Comparison of ENCODE assay signal across 28 mouse cellular contexts in the genomic region with DNA sequence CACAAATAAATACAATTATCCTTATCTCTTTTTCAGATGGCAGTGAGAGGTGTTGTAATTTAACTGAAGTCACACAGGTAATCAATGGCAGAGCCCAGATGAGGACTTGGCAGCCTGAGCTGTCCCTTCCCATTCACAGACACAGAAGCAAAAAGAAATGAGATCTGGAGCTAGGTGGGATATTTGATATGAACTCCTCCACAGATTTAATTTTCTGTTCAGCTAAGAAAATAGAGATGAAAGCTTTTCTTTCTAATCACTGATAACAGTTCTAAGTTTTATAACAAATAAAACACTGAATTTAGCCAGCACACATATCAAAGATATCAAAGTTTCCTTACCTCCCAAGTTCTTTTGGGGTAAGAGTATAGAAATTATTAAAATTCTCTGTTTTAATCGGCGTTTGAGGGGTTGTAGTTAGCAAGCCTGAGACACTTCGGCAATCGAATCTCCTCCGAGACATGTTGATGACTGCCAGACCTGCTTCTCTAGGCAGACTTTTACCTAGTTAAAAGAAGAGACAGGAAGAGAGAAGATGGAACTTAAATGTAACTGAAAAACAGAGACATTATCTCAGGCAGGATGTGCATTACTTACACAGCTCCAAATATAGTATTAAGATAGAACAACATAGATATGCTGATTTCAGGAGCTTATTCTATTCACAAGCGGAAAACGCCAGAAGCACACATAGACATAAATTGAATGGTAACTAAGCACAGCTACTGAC. TPM values are rescaled to one million over a fixed set of nuclear protein-coding genes. Genes with fewer than 3 reads are reported as not detected.
A peak's percentile ranks its signal among the peaks of the same experiment; 100 is the strongest.
DNase-seq lines count a peak whose midpoint lies in the region; ATAC-seq and TF ChIP-seq lines count a peak whose summit lies in the region.
"Had no signal": no experiment of that assay in that cellular context is flagged by ENCODE, and none has a peak within 500 bp of the region (broad histone marks: within the 10 kb centered on the region; RNA-seq: fewer than 3 reads in every experiment).

No protein-coding gene starts in this region.

- no peaks in the 10 kb centered on the region for H3K9me3 ChIP-seq in MEL (replicated peaks; ENCODE audit: insufficient read depth, low read length)
- H3K9me3 ChIP-seq in kidney, embryonic 15.5 days (replicated peaks): no peaks in the 10 kb centered on the region
- H3K9me3 ChIP-seq: embryonic facial prominence, embryonic 10.5 days; embryonic facial prominence, embryonic 15.5 days; forebrain, embryonic 12.5 days; heart, embryonic 15.5 days; liver, embryonic 12.5 days; neural tube, embryonic 13.5 days had no signal

- WGBS in kidney, embryonic 15.5 days: 85% methylated on average over 7 of the region's 7 CpGs

- H3K27ac ChIP-seq in MEL (ENCODE audit: control insufficient read depth, low read depth, low read length): no peak overlapping the region
- no peak overlapping the region for H3K27ac ChIP-seq in kidney, embryonic 15.5 days
- H3K27ac ChIP-seq: embryonic facial prominence, embryonic 10.5 days; embryonic facial prominence, embryonic 15.5 days; forebrain, embryonic 12.5 days; heart, embryonic 15.5 days; liver, embryonic 12.5 days; neural tube, embryonic 13.5 days had no signal

- H3K36me3 ChIP-seq in MEL (ENCODE audit: control insufficient read depth in 1 of 2, insufficient read depth in 2 of 2, low read length in 2 of 2): peaks cover 4 to 37% of the 10 kb centered on the region in 2 experiments; a peak in 2 of 4 replicates
- H3K36me3 ChIP-seq in kidney, embryonic 15.5 days: no peaks in the 10 kb centered on the region
- H3K36me3 ChIP-seq: embryonic facial prominence, embryonic 10.5 days; embryonic facial prominence, embryonic 15.5 days; forebrain, embryonic 12.5 days; heart, embryonic 15.5 days; neural tube, embryonic 13.5 days had no signal

- no peaks in the 10 kb centered on the region for H3K27me3 ChIP-seq in MEL (ENCODE audit: control insufficient read depth in 1 of 2, insufficient read depth in 2 of 2, low read length in 2 of 2)
- no peaks in the 10 kb centered on the region for H3K27me3 ChIP-seq in kidney, embryonic 15.5 days
- H3K27me3 ChIP-seq: embryonic facial prominence, embryonic 15.5 days; forebrain, embryonic 12.5 days; heart, embryonic 15.5 days; liver, embryonic 12.5 days; neural tube, embryonic 13.5 days had no signal

- peaks cover 13 to 20% of the 10 kb centered on the region in 2 experiments for H3K4me1 ChIP-seq in MEL (ENCODE audit: control insufficient read depth in 1 of 2, insufficient read depth in 2 of 2, low read length in 2 of 2)
- no peaks in the 10 kb centered on the region for H3K4me1 ChIP-seq in kidney, embryonic 15.5 days
- H3K4me1 ChIP-seq: embryonic facial prominence, embryonic 10.5 days; embryonic facial prominence, embryonic 15.5 days; forebrain, embryonic 12.5 days; neural tube, embryonic 13.5 days had no signal

- TF ChIP-seq CTCF in MEL (IDR thresholded peaks at IDR 0.05 in 2 of 3, conservative IDR thresholded peaks at IDR 0.05 in 1 of 3; ENCODE audit: control insufficient read depth in 1 of 3, insufficient read depth in 1 of 3, low read depth in 2 of 3, low read length in 3 of 3, poor library complexity in 1 of 3, severe bottlenecking in 1 of 3): no peak

- H3K79me2 ChIP-seq in MEL (ENCODE audit: control insufficient read depth, insufficient read depth, low read length, poor library complexity): peaks cover 4% of the 10 kb centered on the region

- no peak for TF ChIP-seq RAD21 in MEL (IDR thresholded peaks at IDR 0.05; ENCODE audit: low read depth, low read length)

- ATAC-seq in inflammation-experienced regulatory T-cells, adult 6 months: peak; percentile 61
- no peak for ATAC-seq in kidney, embryonic 15.5 days (replicated peaks; ENCODE audit: low FRiP score)
- ATAC-seq: forebrain, postnatal 0 days; hindbrain, embryonic 16.5 days; intestine, postnatal 0 days; liver, embryonic 12.5 days; liver, postnatal 0 days; midbrain, embryonic 16.5 days had no signal

- no peak overlapping the region for H3K4me3 ChIP-seq in MEL (ENCODE audit: control insufficient read depth in 1 of 2, insufficient read depth in 1 of 2, low read depth in 2 of 2, low read length in 2 of 2)
- H3K4me3 ChIP-seq in kidney, embryonic 15.5 days (replicated peaks): no peak overlapping the region
- H3K4me3 ChIP-seq: embryonic facial prominence, embryonic 10.5 days; embryonic facial prominence, embryonic 15.5 days; forebrain, embryonic 12.5 days; heart, embryonic 15.5 days; liver, embryonic 12.5 days; myocyte; neural tube, embryonic 13.5 days had no signal

- peak in 1 of 2 experiments; percentile 14; a peak in 1 of 4 replicates for TF ChIP-seq EP300 in MEL (IDR thresholded peaks at IDR 0.05; ENCODE audit: low read depth in 1 of 2, low read length in 2 of 2)

- H3K9ac ChIP-seq in MEL (ENCODE audit: control insufficient read depth, low read depth, low read length, poor library complexity, severe bottlenecking): no peak overlapping the region
- H3K9ac ChIP-seq in kidney, embryonic 15.5 days: no peak overlapping the region
- H3K9ac ChIP-seq: embryonic facial prominence, embryonic 15.5 days; forebrain, embryonic 12.5 days; forebrain, postnatal 0 days; heart, embryonic 15.5 days; liver, embryonic 12.5 days; liver, postnatal 0 days; neural tube, embryonic 13.5 days had no signal

- no peak overlapping the region for H3K4me2 ChIP-seq in kidney, embryonic 15.5 days
- H3K4me2 ChIP-seq: embryonic facial prominence, embryonic 15.5 days; forebrain, embryonic 12.5 days; heart, embryonic 15.5 days; liver, embryonic 12.5 days; midbrain, embryonic 11.5 days; neural tube, embryonic 13.5 days had no signal

- TF ChIP-seq POLR2A in MEL (IDR thresholded peaks at IDR 0.05; ENCODE audit: control insufficient read depth in 1 of 2, insufficient read depth in 1 of 2, low read depth in 1 of 2, low read length in 2 of 2, poor library complexity in 1 of 2): no peak

- peak; percentile 47 for DNase-seq in thymus, postnatal 0 days (ENCODE audit: low spot score)
- DNase-seq in thymus, adult 18-20 months: no peak
- DNase-seq in MEL (ENCODE audit: low read depth, low spot score): no peak
- DNase-seq in right cerebral cortex, postnatal 14 days: no peak
- no peak for DNase-seq in adrenal gland, adult 8-10 months
- DNase-seq: adrenal gland, postnatal 10 days; B cell, adult 2 months; cerebellum, adult 11-12 months; cerebellum, postnatal 10 days; forebrain, postnatal 0 days; gastrocnemius, postnatal 10 days; kidney, postnatal 36 days; left cerebral cortex, postnatal 4 days; liver, postnatal 0 days; lung, postnatal 36 days had no signal

TF ChIP-seq in MEL, 35 proteins besides CTCF, POLR2A, EP300 and RAD21:
- TF ChIP-seq MEF2A (IDR thresholded peaks at IDR 0.05; ENCODE audit: extremely low read depth, insufficient replicate concordance, low read depth, low read length, poor library complexity, severe bottlenecking): peak; percentile 79; the same call in 1 of the 2 replicates
- TF ChIP-seq BHLHE40 (IDR thresholded peaks at IDR 0.05; ENCODE audit: borderline replicate concordance, low read depth, low read length): no peak
TF ChIP-seq in MEL: peak in this region for 1.

RNA-seq across cellular contexts. Expression of gene Stk17b, which starts 8.7 kb away (rescaled TPM):
- polyA plus RNA-seq in thymus, postnatal 0 days (2015; fragmentation: Nextera tagmentation; extraction: Ambion mirVana): 96.5 and 107 TPM in 2 replicates
- total RNA-seq in MEL (2012; rRNA removed): 6.4 and 8.6 TPM in 2 replicates
- polyA plus RNA-seq in MEL (2012; ENCODE audit: insufficient read depth in 1 of 2, insufficient read length in 2 of 2, low read depth in 1 of 2, low replicate concordance in 2 of 2, missing spikeins in 1 of 2): 1 to 10 TPM in 1 of 2 experiments, not detected in 1; 8.0 TPM
- polyA plus RNA-seq in inflammation-experienced regulatory T-cells, adult 6 months (2017; shearing (Covaris generic)): 100 to 1,000 TPM; 464 to 513 (median 490) TPM
- polyA plus RNA-seq in kidney, embryonic 15.5 days (2015; fragmentation: Nextera tagmentation; extraction: Ambion mirVana): 13.0 and 16.5 TPM in 2 replicates
- total RNA-seq in adrenal gland, adult 8-10 months (2022): 10 to 100 TPM in 3 of 4 experiments, 1 to 10 TPM in 1; 7.7 to 13.1 (median 11.4) TPM
